Mouse (Mus musculus) kidney, postnatal 36 days (tissue): ENCODE data around the gene Abcd3.

Source experiments
- DNase-seq, 2 experiments: peaks; one replicate each; pipeline ENCODE4 v3.0.0; 2021 to 2022; ENCODE audit warnings: mixed read lengths in 2 of 2

Gene Abcd3

GRCm38 (mm10) chr3:121737453-121737852 lies 77.6 kb downstream of the Abcd3 start:
- DNase-seq: peak in 1 of 2 experiments; percentile 68

DNA sequence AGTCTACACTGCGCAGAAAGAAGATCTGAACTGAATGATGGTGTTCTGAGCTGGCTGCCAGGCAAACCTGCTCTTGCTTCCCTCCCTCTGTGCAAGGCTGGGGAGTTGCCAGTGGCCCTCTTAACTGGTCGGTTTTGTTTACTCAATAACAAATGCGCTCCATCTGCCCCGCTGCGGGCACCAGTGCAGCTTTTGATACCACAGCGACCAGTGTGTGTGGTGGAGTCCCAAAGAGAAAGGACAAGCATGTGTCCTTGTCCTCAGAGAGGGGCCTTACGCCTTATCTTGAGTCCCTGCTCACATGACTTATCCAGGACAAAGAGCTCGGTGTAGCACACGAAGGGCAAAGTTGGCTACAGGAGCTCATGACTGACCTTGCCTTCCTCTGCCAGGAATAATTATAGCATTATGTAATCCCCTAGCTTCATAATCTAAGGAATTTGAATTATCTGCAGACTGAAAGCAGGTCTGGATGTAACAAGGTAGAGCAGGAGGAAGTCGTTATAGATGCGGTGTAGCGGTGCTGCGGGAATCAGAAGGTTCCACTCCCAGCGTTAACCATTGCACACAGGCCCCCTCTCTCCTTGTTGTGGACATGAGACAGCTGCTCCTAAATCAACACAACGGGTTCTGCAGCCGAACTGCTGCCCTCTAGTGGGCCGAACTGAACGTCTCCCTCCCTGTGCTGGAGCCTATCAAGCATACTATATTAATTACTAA lies 78.9 kb downstream of the Abcd3 start:
- peak; percentile 87 to 91 for DNase-seq

DNA sequence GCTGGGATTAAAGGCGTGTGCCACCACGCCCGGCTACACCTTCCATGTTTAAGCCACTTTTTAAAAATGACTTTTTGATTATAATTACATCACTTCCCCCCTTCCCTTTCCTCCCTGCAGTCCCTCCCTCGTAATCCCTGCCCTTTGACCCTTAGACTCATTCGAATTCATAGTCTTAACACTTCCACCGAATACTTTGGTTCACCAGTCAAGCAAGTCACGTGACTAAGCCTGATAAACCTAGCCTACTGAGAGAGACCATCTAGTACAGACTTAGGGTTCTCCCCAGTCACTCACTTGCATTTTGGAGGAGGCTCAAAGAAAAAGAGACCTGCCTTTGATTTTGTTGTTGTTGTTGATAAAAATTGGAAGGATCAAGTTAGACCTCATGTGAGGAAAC lies 79.6 kb downstream of the Abcd3 start:
- peak in 1 of 2 experiments; percentile 26 for DNase-seq

- no peak for DNase-seq
These were observed 85.4 kb downstream of the Abcd3 start for GRCm38 (mm10) chr3:121729678-121730077.

DNA sequence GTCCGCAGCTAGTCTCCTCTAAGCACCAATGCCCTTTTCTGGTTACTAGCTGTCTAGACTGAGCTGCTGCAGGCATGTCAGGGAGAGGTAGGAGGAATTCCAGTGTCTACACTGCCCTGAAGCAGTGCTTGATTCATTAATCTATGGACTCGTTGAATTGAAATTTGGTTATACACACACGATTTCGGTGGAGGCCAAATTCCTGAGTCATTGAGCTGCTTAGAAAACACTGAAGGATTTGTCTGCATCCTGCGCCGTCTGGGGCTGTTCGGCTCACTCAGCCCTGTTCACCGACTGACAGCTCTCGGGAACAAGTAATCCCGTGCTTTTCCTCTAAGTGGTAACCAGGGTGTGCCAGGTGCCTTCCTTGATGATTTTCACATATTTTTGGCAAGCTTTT lies 89.5 kb downstream of the Abcd3 start:
- DNase-seq: no peak

DNA sequence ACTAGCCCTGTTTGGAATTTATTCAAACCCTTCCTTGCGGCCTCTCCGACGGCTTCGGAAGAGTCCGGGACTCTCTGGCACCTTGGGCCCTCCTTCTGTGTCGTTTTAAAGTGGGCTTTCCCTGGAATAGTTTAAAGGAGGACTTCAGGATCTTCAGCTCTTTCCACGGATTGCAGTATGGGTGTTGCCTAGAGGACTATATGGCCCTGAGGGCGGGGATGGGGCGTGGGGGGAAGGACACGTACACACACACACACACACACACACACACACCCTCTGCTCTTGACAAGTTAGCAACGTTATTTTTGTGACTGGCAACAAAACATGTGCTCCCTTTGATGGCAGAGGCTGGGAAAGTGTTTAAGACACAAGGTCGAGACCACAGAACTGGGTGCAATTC lies 90.5 kb downstream of the Abcd3 start:
- DNase-seq: no peak

DNA sequence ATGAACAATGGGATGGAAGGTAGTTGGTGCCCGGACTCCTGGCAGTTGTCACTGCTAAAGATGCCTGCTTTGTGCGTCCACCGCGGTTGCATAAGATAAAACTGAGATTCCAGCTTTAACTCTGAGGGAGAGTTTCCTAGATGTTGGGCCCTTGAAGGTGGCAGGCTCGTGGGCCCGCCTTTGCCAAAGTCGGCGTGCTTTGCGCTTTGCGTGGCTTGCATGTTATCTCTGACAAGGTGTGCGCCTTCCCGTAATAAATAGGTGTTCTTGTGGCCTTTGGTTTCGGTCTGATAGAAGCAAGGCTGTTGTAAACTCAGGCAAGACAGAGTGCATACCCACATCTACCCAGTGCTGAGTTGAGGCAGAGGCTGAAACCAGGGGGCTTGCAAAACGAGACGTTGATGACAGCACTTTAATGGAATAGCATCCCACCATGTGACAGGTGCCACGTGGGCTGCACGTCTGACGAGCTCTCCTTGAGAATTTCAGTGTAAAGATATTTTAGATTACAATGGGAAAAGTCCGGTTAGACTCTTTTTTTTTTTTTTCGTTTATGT lies 91.1 kb downstream of the Abcd3 start:
- DNase-seq: no peak

- peak; percentile 91 to 92 for DNase-seq
These were observed 91.9 kb downstream of the Abcd3 start, which contains the start of gene F3 for GRCm38 (mm10) chr3:121722971-121723844. TSS of gene F3 (plus strand) at chr3:121723537.

DNA sequence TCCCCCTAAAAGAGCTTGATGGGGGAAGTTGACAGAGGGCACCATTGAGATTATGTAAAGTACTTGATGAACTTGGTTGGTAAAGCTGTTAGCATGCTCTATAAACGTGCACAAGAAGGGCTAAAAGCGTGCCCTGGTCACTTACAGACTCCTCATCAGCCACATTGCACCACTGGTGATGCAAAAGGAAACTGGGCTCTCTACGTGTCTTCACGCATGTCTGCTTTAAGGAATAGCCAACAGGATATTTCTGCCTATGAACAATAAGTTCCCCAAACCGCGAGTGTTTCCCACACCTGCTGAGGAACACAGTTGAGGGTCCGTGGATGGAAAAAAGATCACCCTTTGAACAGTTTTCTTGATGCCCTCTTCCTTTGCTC lies 93.4 kb downstream of the Abcd3 start:
- no peak for DNase-seq

GRCm38 (mm10) chr3:121720801-121721690 lies 94.1 kb downstream of the Abcd3 start:
- no peak for DNase-seq

GRCm38 (mm10) chr3:121719701-121720100 lies 95.4 kb downstream of the Abcd3 start:
- no peak for DNase-seq

DNA sequence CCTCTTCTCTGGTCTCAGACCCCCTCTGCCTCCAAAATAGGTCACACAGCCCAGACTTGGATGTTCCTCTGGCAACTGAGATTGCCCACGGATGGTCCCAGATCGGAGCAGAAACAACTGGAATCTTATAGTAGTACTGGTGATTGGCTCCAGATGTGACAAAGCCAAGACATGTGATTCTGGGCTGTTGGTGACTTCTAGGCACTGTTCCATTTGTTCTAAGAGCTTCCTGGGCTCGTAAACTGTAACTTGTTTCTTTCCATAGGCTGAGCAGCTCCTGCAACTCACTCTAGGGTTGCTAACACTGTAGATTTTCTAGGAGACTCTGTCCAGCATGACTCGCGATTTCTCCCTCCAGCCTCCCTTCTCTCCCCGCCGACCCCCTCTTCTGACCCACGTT lies 96.4 kb downstream of the Abcd3 start:
- DNase-seq: no peak

GRCm38 (mm10) chr3:121716480-121716879 lies 98.6 kb downstream of the Abcd3 start:
- DNase-seq: no peak

- DNase-seq: no peak
These were observed 99.2 kb downstream of the Abcd3 start for GRCm38 (mm10) chr3:121715741-121716459.

GRCm38 (mm10) chr3:121715336-121715735 lies 99.8 kb downstream of the Abcd3 start:
- no peak for DNase-seq

DNA sequence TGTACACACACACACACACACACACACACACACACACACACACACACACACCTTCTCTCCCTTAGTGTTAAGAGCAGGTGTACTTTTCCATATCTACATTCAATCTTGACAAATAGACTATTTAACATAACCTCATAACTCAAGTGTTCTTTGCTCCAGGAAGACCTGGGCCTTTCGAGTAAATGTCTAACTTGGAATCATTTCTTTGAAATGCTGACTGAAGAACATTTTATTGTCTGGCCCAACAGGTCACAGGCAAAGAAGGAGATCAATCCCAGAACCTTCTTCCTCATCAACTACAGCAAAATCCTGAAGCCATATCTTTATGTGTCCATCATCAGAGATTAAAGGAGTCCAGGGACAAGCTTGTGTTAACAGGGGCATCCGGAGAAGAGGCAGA lies 100.6 kb downstream of the Abcd3 start:
- DNase-seq: no peak

- DNase-seq: peak; percentile 26 to 55
These were observed 101.3 kb downstream of the Abcd3 start for GRCm38 (mm10) chr3:121713816-121714215.

- DNase-seq: no peak
These were observed 101.9 kb downstream of the Abcd3 start for GRCm38 (mm10) chr3:121713151-121713701.

DNA sequence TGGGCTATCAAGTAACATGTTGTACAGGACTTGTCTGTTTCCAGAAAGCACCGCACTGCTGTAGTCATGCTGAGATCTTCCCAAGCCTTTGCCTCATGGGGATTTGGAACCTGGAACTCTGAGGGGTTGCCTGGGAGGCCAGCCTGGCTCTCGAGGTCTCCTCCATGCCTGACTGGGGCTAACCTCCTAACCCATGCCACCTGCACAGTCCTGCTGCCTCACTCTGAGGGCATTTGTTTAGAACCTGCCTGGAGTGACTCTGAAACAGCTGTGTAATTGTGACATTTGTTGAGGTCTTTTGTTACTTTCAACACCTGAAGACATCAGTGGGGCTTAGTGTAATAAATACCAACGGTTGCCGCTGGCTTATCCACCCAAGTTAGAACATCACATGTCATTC lies 102.9 kb downstream of the Abcd3 start:
- DNase-seq: no peak

- no peak for DNase-seq
These were observed 104.1 kb downstream of the Abcd3 start for GRCm38 (mm10) chr3:121710894-121711531.
